Mouse (Mus musculus) heart, embryonic 12.5 days (tissue): Measurements from ENCODE around the gene Arl15. TPM values are rescaled to one million over a fixed set of nuclear protein-coding genes. Genes with fewer than 3 reads are reported as not detected.

Experiments used
- ATAC-seq: fragments of 200-750 bp; cut with Nextera tagmentation; 2 replicates; pipeline ENCODE4 v1.8.0; 2017; ENCODE audit warnings: moderate TSS enrichment, moderate library complexity; ENCODE audit not compliant: insufficient number of reproducible peaks, low FRiP score
- H3K27ac ChIP-seq: fragments of 300-500 bp; sonication (generic); 2 replicates; pipeline ENCODE4 v1.5.1; 2016; ENCODE audit warnings: mild to moderate bottlenecking, moderate library complexity; ENCODE audit not compliant: poor library complexity, severe bottlenecking
- H3K27me3 ChIP-seq: fragments of 300-500 bp; sonication (generic); replicated peaks from 2 replicates; pipeline ENCODE4 v1.6.1; 2016; ENCODE audit warnings: mild to moderate bottlenecking, moderate library complexity
- H3K36me3 ChIP-seq: fragments of 300-500 bp; sonication (generic); 2 replicates; pipeline ENCODE4 v1.6.1; 2016; ENCODE audit warnings: mild to moderate bottlenecking, moderate library complexity
- H3K4me1 ChIP-seq: fragments of 300-500 bp; sonication (generic); replicated peaks from 2 replicates; pipeline ENCODE4 v1.6.1; 2016; ENCODE audit warnings: mild to moderate bottlenecking
- H3K4me2 ChIP-seq: fragments of 300-500 bp; sonication (generic); 2 replicates; pipeline ENCODE4 v1.6.1; 2016; ENCODE audit warnings: mild to moderate bottlenecking, moderate library complexity
- H3K4me3 ChIP-seq: fragments of 300-500 bp; sonication (generic); 2 replicates; pipeline ENCODE4 v1.5.1; 2016; ENCODE audit warnings: mild to moderate bottlenecking
- H3K9ac ChIP-seq: fragments of 300-500 bp; sonication (generic); 2 replicates; pipeline ENCODE4 v1.6.1; 2016; ENCODE audit warnings: mild to moderate bottlenecking, moderate library complexity
- H3K9me3 ChIP-seq: fragments of 300-500 bp; sonication (generic); replicated peaks from 2 replicates; pipeline ENCODE4 v1.6.1; 2016; ENCODE audit warnings: mild to moderate bottlenecking, moderate library complexity
- WGBS: fragments of 180-500 bp; shearing (Covaris S2); methylation state at CpG from one replicate; pipeline ENCODE4 v1.1.7; 2016; 5-methylcytosine and 5-hydroxymethylcytosine counted together
- polyA plus RNA-seq: library from polyadenylated mRNA; unstranded; fragments of >200 nt; fragmentation: Nextera tagmentation; extraction: Ambion mirVana; gene quantifications from 2 replicates; pipeline ENCODE4 v1.2.1, GENCODE M21; 2016

Gene Arl15
- polyA plus RNA-seq, 1 experiment from 2014 or later = 7.7 TPM

DNA sequence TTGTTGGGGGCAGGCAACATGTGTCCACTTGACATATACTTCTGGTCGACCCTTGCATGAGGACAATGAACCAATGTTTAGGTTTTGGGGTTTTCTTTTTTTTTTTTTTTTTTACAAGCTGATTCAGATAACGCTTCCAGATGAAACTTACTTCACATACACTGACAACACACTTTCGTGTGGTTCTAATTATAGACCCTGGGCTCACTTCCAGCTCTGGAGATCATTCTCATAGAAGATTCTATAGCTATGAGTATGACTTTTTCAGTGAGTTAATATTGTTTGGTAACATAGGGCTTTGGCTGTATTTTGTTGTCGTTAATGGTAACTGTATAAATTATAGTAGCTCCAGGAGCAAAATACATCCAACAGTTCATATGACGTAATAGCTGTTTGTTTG, 306.9 kb downstream of the Arl15 start:
- H3K9ac ChIP-seq = no peak overlapping the region
- no peak overlapping the region for H3K27ac ChIP-seq
- ATAC-seq = no peak
- H3K4me2 ChIP-seq = no peak overlapping the region
- no peaks in the 10 kb centered on the region for H3K27me3 ChIP-seq
- no peak overlapping the region for H3K4me3 ChIP-seq
- H3K4me1 ChIP-seq = 0 out of 2 replicates have a peak, but pooled peaks cover 3% of the 10 kb centered on the region
- H3K9me3 ChIP-seq = no peaks in the 10 kb centered on the region
- H3K36me3 ChIP-seq = 0 out of 2 replicates have a peak, but pooled peaks cover 5% of the 10 kb centered on the region
- WGBS = 56% methylated on average over 5 of the region's 5 CpGs

GRCm38 (mm10) chr13:114106083-114106482, 311.8 kb downstream of the Arl15 start:
- WGBS = 83% methylated on average over 7 of the region's 7 CpGs
- Histone ChIP-seq H3K9me3 (no peaks in the 10 kb centered on the region), H3K27me3 (no peaks in the 10 kb centered on the region), H3K36me3 (0 out of 2 replicates have a peak, but pooled peaks cover 5% of the 10 kb centered on the region), H3K4me2 (no peak overlapping the region), H3K4me3 (no peak overlapping the region), H3K4me1 (0 out of 2 replicates have a peak, but pooled peaks cover 2% of the 10 kb centered on the region), H3K27ac (no peak overlapping the region), H3K9ac (no peak overlapping the region)
- ATAC-seq = no peak

GRCm38 (mm10) chr13:114107499-114107898, 313.2 kb downstream of the Arl15 start:
- Histone ChIP-seq H3K4me3 (no peak overlapping the region), H3K27me3 (no peaks in the 10 kb centered on the region), H3K4me1 (0 out of 2 replicates have a peak, but pooled peaks cover 2% of the 10 kb centered on the region), H3K9ac (no peak overlapping the region), H3K27ac (no peak overlapping the region), H3K36me3 (0 out of 2 replicates have a peak, but pooled peaks cover 5% of the 10 kb centered on the region), H3K9me3 (no peaks in the 10 kb centered on the region), H3K4me2 (no peak overlapping the region)
- WGBS = 66% methylated on average over 7 of the region's 7 CpGs
- no peak for ATAC-seq

GRCm38 (mm10) chr13:114109441-114109840, 315.1 kb downstream of the Arl15 start:
- Histone ChIP-seq H3K4me2 (no peak overlapping the region), H3K9me3 (no peaks in the 10 kb centered on the region), H3K27ac (no peak overlapping the region), H3K9ac (no peak overlapping the region), H3K4me1 (0 out of 2 replicates have a peak, but pooled peaks cover 2% of the 10 kb centered on the region), H3K27me3 (no peaks in the 10 kb centered on the region), H3K4me3 (no peak overlapping the region), H3K36me3 (no peaks in the 10 kb centered on the region)
- no peak for ATAC-seq
- 82% methylated on average over 10 of the region's 10 CpGs for WGBS

GRCm38 (mm10) chr13:114109845-114110244, 315.5 kb downstream of the Arl15 start:
- Histone ChIP-seq H3K27me3 (no peaks in the 10 kb centered on the region), H3K4me2 (no peak overlapping the region), H3K36me3 (no peaks in the 10 kb centered on the region), H3K27ac (no peak overlapping the region), H3K4me1 (0 out of 2 replicates have a peak, but pooled peaks cover 2% of the 10 kb centered on the region), H3K4me3 (no peak overlapping the region), H3K9me3 (no peaks in the 10 kb centered on the region), H3K9ac (no peak overlapping the region)
- no peak for ATAC-seq
- 60% methylated on average over 4 of the region's 4 CpGs for WGBS

DNA sequence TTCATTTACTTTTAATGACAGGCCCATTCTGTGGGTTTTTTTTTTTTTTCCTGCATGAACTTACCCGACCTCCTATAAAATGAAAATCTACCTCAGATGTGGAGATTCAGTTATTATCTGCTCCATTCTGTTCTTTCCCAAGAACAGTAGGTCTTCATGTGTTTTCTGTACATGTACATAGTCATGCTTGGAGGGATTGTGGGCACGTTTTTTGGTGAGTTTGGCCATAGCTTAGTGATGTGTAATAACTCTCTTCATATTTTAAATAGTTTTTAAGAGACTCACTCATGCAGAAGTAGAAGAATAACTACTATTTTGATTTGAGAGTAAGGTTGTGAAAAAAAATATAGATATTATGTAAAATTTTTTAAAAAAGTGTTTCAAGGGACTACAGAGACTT, 319.2 kb downstream of the Arl15 start:
- Histone ChIP-seq H3K27me3 (no peaks in the 10 kb centered on the region), H3K36me3 (no peaks in the 10 kb centered on the region), H3K27ac (no peak overlapping the region), H3K4me1 (peaks cover 6% of the 10 kb centered on the region), H3K4me3 (no peak overlapping the region), H3K4me2 (no peak overlapping the region), H3K9ac (no peak overlapping the region), H3K9me3 (no peaks in the 10 kb centered on the region)
- 70% methylated on average over 2 of the region's 2 CpGs for WGBS
- ATAC-seq = no peak

DNA sequence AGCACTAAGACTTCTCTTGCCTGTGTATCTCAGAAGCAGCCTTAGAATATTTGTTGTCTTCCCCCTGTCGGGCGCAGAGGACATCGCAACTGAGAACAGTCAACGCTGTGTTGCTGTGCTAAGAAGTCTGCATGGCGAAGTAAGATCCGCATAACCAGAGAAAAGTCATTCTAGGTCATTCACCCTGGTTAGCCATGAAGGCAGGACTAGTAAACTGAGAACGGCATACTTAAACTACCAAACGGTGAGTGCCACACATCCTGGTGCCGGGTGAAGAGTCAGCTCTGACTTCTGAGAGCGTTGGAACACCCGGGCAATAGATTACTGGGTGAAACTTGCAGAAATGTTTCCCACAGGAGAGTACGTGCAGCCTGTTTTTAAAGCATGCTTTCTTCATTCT, 320.3 kb downstream of the Arl15 start:
- H3K4me2 ChIP-seq = no peak overlapping the region
- 89% methylated on average over 12 of the region's 12 CpGs for WGBS
- no peak for ATAC-seq
- no peaks in the 10 kb centered on the region for H3K27me3 ChIP-seq
- no peak overlapping the region for H3K4me3 ChIP-seq
- H3K27ac ChIP-seq = no peak overlapping the region
- no peaks in the 10 kb centered on the region for H3K36me3 ChIP-seq
- H3K9ac ChIP-seq = no peak overlapping the region
- H3K9me3 ChIP-seq = no peaks in the 10 kb centered on the region
- peaks cover 10% of the 10 kb centered on the region for H3K4me1 ChIP-seq

- H3K9me3 ChIP-seq = no peaks in the 10 kb centered on the region
- no peak overlapping the region for H3K4me3 ChIP-seq
- peaks cover 10% of the 10 kb centered on the region for H3K4me1 ChIP-seq
- no peak overlapping the region for H3K27ac ChIP-seq
- H3K9ac ChIP-seq = no peak overlapping the region
- 86% methylated on average over 4 of the region's 4 CpGs for WGBS
- H3K4me2 ChIP-seq = no peak overlapping the region
- ATAC-seq = no peak
- no peaks in the 10 kb centered on the region for H3K36me3 ChIP-seq
- no peaks in the 10 kb centered on the region for H3K27me3 ChIP-seq
These were observed 320.8 kb downstream of the Arl15 start for GRCm38 (mm10) chr13:114115106-114115505.

GRCm38 (mm10) chr13:114118104-114118830, 324.0 kb downstream of the Arl15 start:
- Histone ChIP-seq H3K27ac (no peak overlapping the region), H3K27me3 (no peaks in the 10 kb centered on the region), H3K4me3 (no peak overlapping the region), H3K4me2 (no peak overlapping the region), H3K9me3 (no peaks in the 10 kb centered on the region), H3K36me3 (no peaks in the 10 kb centered on the region), H3K9ac (no peak overlapping the region), H3K4me1 (peaks cover 11% of the 10 kb centered on the region)
- ATAC-seq = no peak
- 48% methylated on average over 19 of the region's 19 CpGs for whole genome bisulfite sequencing

- Histone ChIP-seq H3K4me1 (peaks cover 13% of the 10 kb centered on the region), H3K9me3 (no peaks in the 10 kb centered on the region), H3K4me3 (no peak overlapping the region), H3K27me3 (no peaks in the 10 kb centered on the region), H3K9ac (no peak overlapping the region), H3K36me3 (no peaks in the 10 kb centered on the region), H3K4me2 (no peak overlapping the region), H3K27ac (no peak overlapping the region)
- WGBS = 85% methylated on average over 4 of the region's 4 CpGs
- ATAC-seq = no peak
These were observed 325.5 kb downstream of the Arl15 start for GRCm38 (mm10) chr13:114119816-114120215.

GRCm38 (mm10) chr13:114121591-114121990, 327.3 kb downstream of the Arl15 start:
- no peak for ATAC-seq
- H3K4me2 ChIP-seq = no peak overlapping the region
- no peaks in the 10 kb centered on the region for H3K27me3 ChIP-seq
- H3K27ac ChIP-seq = no peak overlapping the region
- no peaks in the 10 kb centered on the region for H3K9me3 ChIP-seq
- WGBS = 89% methylated on average over 9 of the region's 9 CpGs
- no peaks in the 10 kb centered on the region for H3K36me3 ChIP-seq
- peaks cover 13% of the 10 kb centered on the region for H3K4me1 ChIP-seq
- H3K9ac ChIP-seq = no peak overlapping the region
- no peak overlapping the region for H3K4me3 ChIP-seq
